Mouse (Mus musculus) heart, postnatal 0 days (tissue): ENCODE results near the gene Nxph1.

ENCODE experiments used
- CTCF ChIP-seq: IDR thresholded peaks from 2 replicates; pipeline ENCODE4 v1.5.1; 2016; ENCODE audit warnings: antibody characterized with exemption, control low read depth, low read depth
- EP300 ChIP-seq: IDR thresholded peaks from 2 replicates; pipeline ENCODE4 v1.6.1; 2016; ENCODE audit warnings: antibody characterized with exemption, low read depth

DNA sequence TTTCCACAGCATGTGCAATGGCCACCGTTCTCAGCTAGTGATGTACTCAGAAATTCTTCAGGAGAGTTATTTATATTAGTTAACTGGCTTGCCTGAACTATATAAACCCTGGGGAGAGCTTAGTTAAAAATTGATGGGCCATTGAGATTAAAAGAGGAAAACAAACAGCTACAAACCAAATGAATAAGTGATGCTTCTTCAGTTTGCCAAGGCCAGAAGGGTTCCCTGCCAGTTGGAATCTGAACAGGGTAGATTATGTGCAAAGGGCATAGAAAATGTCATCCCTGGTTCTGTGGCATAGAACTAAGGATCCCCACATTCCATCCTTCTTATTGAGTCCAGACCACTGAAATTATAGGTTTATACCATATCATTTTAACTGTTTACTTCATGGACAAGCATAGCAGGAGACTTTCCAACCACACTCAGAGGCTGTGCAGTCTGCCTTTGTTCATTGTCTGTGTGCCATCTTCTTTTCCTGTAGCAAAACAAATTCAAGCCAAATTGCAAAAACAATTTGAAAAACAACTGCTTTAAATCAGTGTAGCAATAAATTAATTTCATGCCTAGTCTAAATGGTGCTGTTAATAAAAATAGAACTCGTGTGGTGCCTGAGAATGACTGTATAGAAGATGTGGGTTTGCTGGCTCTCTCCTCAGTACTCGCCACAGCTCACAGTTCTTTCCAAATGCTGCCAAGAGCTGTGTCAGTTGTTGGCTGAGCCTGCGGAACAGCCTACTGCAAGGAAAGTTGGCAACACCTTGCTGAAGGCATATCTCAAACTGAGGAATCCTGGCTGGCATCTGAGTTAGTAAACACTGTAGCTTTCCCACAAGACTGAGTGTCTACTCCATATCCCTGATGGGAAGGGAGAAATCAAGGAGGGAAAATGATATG is 129.8 kb downstream of the Nxph1 start:
- TF ChIP-seq CTCF (no peak), EP300 (no peak)
